Mouse (Mus musculus): Measurements from ENCODE around the gene Tanc2.

DNA sequence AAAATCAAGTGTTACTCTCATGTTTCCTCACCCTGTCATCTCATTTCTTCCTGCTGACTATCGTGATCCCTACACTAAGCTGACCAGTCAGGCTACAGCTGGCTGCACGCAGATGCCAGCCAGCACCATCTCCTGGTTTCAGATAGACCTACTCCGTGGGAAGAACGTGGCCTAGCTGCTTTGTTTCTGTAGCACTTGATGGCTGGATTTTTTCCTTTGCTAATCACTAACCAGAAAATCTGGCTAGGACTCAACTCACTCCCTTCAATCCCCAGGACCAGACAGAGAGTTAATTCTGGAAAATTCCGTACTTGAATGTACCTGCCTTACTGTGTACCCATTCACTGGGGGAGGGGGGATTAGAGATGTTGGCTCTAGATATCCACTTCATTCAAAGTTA lies 338.4 kb downstream of the Tanc2 start:
- TF ChIP-seq POLR2A (IDR thresholded peaks at IDR 0.05; ENCODE audit: low read depth, low read length) (no peak), CTCF (IDR thresholded peaks at IDR 0.05; ENCODE audit: extremely low read depth, insufficient read depth, insufficient read length, insufficient replicate concordance) (no peak)

Measured in spleen, adult 2 months (tissue).